Mouse (Mus musculus) inflammation-experienced regulatory T-cells, adult 6 months (primary cell): Measurements from ENCODE around the gene Rhbdd1. TPM values are rescaled to one million over a fixed set of nuclear protein-coding genes. Genes with fewer than 3 reads are reported as not detected.

ENCODE experiments used
- ATAC-seq: one replicate; pipeline ENCODE4 v1.8.0; 2017
- polyA plus RNA-seq, 3 experiments: library from polyadenylated mRNA; unstranded; fragments of 100-300 nt; shearing (Covaris generic); gene quantifications; one replicate each; pipeline ENCODE4 v1.2.1; 2017

Gene Rhbdd1
- polyA plus RNA-seq, 3 experiments from 2014 or later = 15.3 to 21.5 (median 20.5) TPM

GRCm38 (mm10) chr1:82291930-82292712 is 24.1 kb upstream of the Rhbdd1 start:
- ATAC-seq = no peak

GRCm38 (mm10) chr1:82292771-82293170 is 23.5 kb upstream of the Rhbdd1 start:
- ATAC-seq = no peak

DNA sequence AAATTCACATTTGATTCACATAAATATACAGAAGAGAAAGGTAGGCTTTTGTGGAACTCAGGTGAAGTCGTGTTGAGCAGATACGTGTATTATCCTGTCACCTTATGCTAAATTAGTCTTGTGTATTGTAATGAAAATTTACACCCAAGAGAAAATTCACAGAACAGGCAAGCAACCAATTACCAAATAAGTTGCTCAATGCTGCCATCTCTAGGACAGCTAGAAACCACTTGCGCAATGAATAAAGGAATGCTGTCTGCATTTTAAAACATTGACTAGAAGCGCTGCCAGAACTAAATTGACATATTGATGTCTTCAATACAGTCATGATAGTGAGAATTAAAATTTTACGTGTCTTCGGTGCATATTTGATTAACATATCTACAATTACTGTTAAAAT is 22.1 kb upstream of the Rhbdd1 start:
- peak; percentile 62 for ATAC-seq

GRCm38 (mm10) chr1:82298586-82298985 is 17.7 kb upstream of the Rhbdd1 start:
- ATAC-seq = no peak

DNA sequence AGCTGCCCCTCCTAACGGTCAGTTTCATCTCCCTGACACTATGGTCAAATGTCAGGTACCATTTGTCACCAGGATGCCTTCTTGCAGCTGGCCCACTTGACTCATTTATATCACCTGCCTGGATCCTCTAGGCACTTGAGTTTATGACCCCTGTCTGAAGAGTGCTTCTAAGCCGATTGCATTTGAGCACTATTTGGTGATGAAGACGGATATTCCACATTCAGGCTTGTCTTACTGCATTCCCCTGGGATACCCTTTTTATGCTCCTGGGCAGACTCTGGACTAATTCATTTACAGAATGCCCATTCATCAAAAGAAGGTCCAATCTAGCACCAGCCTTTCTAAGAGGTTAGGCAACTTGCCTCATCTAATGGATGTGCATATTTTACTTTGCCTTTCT is 11.8 kb upstream of the Rhbdd1 start:
- no peak for ATAC-seq

DNA sequence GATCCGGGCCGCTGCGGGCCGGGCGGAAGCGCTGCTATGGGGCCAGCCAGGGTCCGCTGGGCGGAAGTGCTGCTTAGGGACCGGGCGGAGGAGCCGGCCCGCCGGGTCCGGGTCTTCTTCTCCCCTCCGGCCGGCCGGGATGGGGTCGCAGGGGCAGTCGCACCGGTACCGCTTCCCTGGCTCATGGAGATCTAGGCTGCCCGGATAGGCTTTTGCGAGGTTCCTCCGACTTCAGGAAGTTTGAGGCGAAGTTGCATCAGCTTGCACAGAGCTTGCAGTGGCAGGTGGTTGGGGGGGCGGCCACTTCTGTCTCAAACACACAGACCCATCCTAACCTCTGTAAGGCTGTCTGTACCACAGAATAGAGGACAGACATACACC is 484 bp downstream of the Rhbdd1 start:
- peak; percentile 51 for ATAC-seq

DNA sequence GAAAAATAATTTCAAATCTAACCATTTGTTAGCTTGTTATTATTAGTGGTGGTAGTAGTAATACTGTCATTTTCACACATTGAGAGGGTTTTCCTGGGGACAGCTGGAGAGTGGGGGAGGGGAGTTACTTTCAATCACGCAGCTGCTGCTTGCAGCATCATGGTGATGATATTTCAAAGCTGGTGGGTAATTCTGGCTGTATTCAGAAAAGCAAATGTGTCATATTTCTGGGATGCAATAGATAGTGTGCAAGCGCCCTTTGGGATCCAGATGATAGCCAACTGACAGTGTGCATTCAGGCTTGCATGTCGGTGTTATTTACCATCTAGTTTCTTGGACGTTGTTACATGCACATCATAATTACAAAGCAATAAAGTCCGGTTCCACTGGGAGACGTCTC is 4.2 kb downstream of the Rhbdd1 start:
- ATAC-seq = no peak

- ATAC-seq = no peak
Measured at GRCm38 (mm10) chr1:82320864-82321263, 4.6 kb downstream of the Rhbdd1 start.

- ATAC-seq = no peak
Measured at GRCm38 (mm10) chr1:82321441-82321840, 5.2 kb downstream of the Rhbdd1 start.

DNA sequence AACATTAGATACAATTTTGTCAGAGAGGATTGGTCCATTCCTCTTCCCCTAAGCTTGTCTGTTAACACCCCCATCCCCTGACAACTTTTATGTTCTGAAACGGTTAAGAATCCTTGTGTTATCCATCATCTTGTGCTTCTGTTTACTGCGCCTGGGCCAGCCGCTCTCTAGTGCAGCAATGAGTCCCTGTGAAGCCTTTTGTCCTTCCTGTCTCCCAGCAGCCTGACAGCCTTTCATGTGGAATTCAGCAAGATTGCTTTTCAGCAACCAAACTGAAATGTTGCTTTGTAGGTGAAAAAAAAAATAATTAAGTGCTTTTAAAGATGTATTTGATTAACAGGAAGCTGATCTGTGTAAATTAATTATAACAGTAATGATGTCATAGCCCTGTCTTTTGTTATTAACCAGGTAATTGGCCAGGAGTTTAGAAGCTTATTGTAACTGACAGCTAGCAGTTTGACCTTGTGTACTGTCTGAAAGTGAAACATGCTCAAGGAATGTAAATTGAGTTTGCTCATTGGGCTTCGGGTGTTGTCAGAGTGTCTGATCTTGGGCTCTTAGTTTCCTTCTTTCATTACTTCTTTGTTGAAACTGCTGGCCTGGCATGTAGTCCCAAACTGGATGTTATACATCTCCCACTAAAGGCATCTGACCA is 8.0 kb downstream of the Rhbdd1 start:
- no peak for ATAC-seq

DNA sequence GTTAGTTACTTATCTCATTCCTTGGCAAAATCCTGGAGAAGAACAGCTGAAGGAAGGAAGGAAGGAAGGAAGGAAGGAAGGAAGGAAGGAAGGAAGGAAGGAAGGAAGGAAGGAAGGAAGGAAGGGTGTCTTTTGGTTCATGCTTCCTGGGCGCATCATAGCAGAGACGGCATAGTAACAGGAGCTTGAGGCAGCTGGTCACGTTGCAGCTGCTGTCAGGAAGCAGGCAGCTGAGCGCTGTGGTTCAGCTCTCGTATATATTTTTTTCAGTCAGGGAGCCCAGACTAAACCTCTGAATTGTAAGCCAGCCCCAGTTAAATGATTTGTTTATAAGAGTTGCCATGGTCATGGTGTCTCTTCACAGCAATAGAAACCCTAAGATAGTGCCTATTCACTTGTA is 9.9 kb downstream of the Rhbdd1 start:
- no peak for ATAC-seq

- no peak for ATAC-seq
Measured at GRCm38 (mm10) chr1:82328033-82328775, 12.0 kb downstream of the Rhbdd1 start.

- no peak for ATAC-seq
Measured at GRCm38 (mm10) chr1:82329237-82329953, 13.1 kb downstream of the Rhbdd1 start.

DNA sequence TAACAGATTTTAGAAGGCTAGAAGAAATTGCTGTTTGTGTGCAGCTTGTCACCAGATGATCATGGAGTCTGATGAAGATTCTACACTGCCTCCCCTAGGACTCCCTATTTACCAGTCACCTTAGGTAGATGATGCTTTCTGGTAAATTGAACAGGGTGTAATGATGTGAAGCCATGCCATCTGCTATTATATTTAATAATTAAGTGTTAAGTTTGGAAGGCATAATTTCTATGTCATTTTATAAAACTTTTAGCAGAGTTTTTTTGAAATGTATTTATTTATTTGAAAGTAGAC is 13.6 kb downstream of the Rhbdd1 start:
- ATAC-seq = no peak

DNA sequence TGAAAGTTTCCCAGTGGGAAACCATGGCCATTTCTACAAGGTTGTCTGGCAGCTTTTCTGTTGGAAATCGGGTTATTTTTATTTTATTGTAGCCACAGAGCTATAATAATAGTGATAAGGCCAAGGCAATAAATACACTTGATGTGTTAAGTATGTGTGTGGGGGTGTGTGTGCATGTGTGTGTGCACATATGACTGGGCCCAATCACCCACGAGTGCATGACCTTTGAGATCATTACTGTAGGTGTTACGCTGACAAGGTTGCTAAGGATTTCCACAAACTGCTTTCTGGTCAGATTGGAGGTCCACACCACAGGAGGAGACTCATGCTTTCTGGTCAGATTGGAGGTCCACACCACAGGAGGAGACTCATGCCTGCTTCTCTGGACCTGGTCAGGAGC is 18.3 kb downstream of the Rhbdd1 start:
- ATAC-seq = no peak

- ATAC-seq = no peak
Measured at GRCm38 (mm10) chr1:82353089-82353488, 36.8 kb downstream of the Rhbdd1 start.

- ATAC-seq = no peak
Measured at GRCm38 (mm10) chr1:82353755-82354154, 37.5 kb downstream of the Rhbdd1 start.

DNA sequence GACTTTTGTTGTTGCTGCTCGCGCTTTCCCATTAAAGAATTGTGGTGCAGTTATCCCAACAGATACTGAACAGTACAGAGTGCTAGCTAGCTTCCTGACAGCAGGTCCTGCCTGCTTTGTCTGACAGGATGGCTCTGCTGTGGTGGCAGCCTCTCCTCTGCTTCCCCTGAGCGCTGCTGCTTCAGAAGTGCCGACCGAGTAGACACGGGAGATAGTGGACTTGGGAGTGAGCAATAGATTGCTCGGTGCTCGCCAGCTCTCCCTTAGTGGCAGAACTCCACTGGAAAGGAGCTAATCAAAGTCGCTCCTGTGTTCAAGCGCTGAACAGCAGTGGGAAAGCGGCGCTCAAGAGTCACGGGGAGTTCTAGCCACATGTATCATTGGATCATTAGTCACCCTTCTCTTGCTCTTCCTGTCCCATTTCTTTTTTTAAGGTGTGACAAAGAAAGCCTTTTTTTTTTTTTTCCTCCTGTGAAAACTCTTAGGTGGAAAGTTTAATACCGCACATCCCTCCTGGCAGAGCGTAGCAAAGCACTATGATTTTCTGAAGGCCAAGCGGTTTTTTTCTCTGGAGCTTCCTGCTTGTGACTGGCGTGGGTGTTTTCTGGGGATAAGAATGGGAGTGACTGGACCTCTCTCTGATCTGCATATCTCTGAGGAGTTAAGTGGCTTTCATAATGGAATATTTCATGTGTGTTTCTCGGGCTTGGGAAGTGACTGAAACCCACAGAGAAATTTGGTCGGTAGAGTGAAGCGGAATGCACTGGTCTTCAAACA is 42.8 kb downstream of the Rhbdd1 start:
- no peak for ATAC-seq

- no peak for ATAC-seq
Measured at GRCm38 (mm10) chr1:82359648-82360026, 43.4 kb downstream of the Rhbdd1 start.

GRCm38 (mm10) chr1:82361240-82361639 is 45.0 kb downstream of the Rhbdd1 start:
- ATAC-seq = no peak

GRCm38 (mm10) chr1:82362165-82362564 is 45.9 kb downstream of the Rhbdd1 start:
- no peak for ATAC-seq

- no peak for ATAC-seq
Measured at GRCm38 (mm10) chr1:82364047-82364446, 47.8 kb downstream of the Rhbdd1 start.
